Mouse (Mus musculus) macrophage (primary cell): ENCODE results near the gene Etnk2. TPM values are rescaled to one million over a fixed set of nuclear protein-coding genes. Genes with fewer than 3 reads are reported as not detected.

Experiments
- H3K27ac ChIP-seq: fragments of 350-480 bp; formaldehyde crosslinking; 2 replicates; pipeline ENCODE4 v1.9.0; 2021
- H3K36me3 ChIP-seq: fragments of 350-480 bp; formaldehyde crosslinking; 2 replicates; pipeline ENCODE4 v1.9.0; 2021; ENCODE audit errors: inconsistent target
- H3K4me3 ChIP-seq: fragments of 350-480 bp; formaldehyde crosslinking; 2 replicates; pipeline ENCODE4 v1.9.0; 2021; ENCODE audit errors: inconsistent target
- H3K79me2 ChIP-seq: fragments of 350-480 bp; formaldehyde crosslinking; 2 replicates; pipeline ENCODE4 v1.9.0; 2021; ENCODE audit errors: inconsistent target
- WGBS: methylation state at CpG from one replicate; pipeline ENCODE4 v1.1.7; 2026; ENCODE audit warnings: inconsistent platforms; ENCODE audit not compliant: missing documents; 5-methylcytosine and 5-hydroxymethylcytosine counted together
- polyA plus RNA-seq: library from polyadenylated mRNA; stranded (reverse); fragments of 250-400 nt; gene quantifications from 3 replicates; pipeline ENCODE4 v1.2.4, GENCODE M21; 2018; ENCODE audit warnings: inconsistent platforms

Gene Etnk2
- polyA plus RNA-seq, 1 experiment from 2014 or later = not detected

DNA sequence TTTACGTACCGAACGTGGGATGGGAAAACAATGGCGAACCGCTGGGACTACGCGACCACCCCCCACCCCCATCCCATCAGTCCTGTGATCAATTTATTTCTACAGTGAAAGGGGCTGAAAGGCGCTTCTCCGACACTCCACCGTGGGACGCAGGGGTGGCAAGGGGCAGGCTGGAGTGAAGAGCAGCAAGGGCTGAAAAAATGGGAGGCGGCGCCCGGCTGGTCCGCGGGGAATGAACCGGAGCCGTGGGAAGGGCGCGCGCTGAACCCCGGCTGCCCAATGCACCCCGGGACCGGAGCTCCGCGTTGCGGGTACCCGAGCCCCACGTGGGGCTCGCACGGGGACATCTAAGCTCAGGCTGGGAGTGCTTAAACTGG, 59.8 kb downstream of the Etnk2 start:
- no peak overlapping the region for H3K27ac ChIP-seq
- H3K79me2 ChIP-seq = no peaks in the 10 kb centered on the region
- under 1% methylated on average over 30 of the region's 31 CpGs for WGBS
- H3K36me3 ChIP-seq = no peaks in the 10 kb centered on the region
- no peak overlapping the region for H3K4me3 ChIP-seq

DNA sequence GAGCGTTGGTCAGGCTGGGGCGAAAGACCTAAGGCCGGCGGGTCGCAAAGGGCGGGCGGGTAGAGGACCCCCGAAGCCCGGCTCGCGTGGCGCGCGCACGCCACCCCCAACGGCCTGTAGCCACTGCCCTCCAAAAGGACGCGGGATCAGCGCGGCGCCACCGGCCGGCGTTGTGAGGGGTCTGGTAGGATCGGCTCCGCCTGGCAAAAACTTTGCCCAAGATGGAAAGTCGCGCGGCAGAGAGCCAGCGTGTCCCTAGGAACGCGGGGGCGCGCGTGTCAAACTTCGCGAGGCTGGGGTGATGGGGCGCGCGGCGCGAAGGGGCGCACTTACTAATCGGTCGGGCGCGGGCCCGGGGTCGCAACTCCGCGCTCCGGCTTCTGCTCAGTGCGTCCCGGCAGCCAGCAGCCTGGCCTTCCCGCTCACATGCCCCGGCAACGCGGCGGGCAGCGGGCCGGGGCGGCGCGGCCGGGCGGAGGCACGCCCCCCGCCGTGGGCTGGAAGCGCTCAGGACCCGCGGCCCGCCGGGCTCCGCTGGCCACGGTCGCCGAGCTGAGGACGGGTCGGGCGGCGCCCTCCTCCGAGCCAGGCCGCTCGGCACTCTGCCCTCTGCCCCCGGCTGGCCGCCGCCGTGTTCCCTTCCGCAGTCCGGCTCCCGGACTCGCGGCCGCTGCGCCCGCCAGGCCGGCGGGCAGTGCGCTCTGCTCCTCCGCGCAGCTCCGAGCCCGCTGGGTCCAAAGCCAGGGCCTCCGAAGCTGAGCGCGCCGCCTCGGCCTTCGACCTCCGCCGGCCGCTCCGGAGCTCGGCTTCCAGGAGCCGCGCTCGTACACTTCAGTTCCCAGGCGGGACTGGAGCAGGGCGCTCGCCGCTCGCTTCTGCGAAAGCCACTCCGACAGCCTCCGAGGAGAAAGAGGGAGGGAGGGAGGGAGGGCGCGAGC, 60.4 kb downstream of the Etnk2 start, which contains the start of gene Sox13:
Sox13 (minus strand) TSS at position 835 of the 938 bp plus-strand sequence.
- H3K36me3 ChIP-seq = no peaks in the 10 kb centered on the region
- H3K27ac ChIP-seq = no peak within 1 kb of the TSS
- no peaks in the 10 kb centered on the region for H3K79me2 ChIP-seq
- under 1% methylated on average over 106 of the region's 128 CpGs for WGBS
- no peak within 1 kb of the TSS for H3K4me3 ChIP-seq

DNA sequence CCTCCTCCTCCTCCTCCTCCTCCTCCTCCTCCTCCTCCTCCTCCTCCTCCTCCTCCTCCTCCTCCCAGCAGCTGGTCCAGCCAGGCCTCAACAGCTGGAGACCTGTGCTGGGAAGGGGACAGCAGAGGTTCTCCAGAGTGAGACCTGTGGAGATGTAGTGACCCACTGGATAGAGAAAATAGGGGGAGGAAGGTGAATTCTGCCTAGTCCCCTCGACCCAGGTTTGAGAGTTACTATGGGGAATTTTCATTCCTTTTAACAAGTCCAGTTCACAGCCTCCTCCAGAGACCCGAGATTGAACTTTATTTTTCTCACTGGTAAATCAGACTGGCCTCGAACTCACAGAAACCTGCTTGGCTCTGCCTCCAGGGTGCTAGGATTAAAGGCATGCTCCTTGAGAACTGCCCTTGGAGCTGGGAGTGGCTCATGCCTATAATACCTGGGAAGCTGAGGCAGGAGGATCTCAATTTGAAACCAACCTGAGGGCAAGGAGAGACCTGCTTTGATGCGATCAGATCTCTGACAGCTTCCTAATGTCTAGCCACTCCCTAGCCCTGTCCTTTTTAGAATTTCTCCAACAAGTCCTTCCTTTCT, 61.3 kb downstream of the Etnk2 start:
- 81% methylated on average over 4 of the region's 4 CpGs for WGBS
- Histone ChIP-seq H3K79me2 (no peaks in the 10 kb centered on the region), H3K36me3 (no peaks in the 10 kb centered on the region), H3K4me3 (no peak overlapping the region), H3K27ac (no peak overlapping the region)

Other genes starting within 250 kb of the Etnk2 start
- gene Ppp1r15b, start 232.4 kb upstream of the Etnk2 start, polyA plus RNA-seq = 26.8 to 38.2 TPM (median 32.7 TPM) in 3 replicates
- gene Plekha6, start 199.4 kb upstream of the Etnk2 start, polyA plus RNA-seq = not detected in 3 replicates
- not detected in 3 replicates for gene Golt1a, start 53.8 kb upstream of the Etnk2 start, polyA plus RNA-seq
- gene Kiss1, start 41.7 kb upstream of the Etnk2 start, polyA plus RNA-seq = not detected in 3 replicates
- not detected in 3 replicates for gene Ren1, start 13.1 kb upstream of the Etnk2 start, polyA plus RNA-seq
- 0.24 to 0.27 TPM in 2 of 3 replicates, not detected in the other for gene Sox13, start 60.8 kb downstream of the Etnk2 start, polyA plus RNA-seq
- 56.9 to 216 TPM (median 121 TPM) in 3 replicates for gene Snrpe, start 246.7 kb downstream of the Etnk2 start, polyA plus RNA-seq